Mouse (Mus musculus): ENCODE results near the gene Vmn2r105.

Gene Vmn2r105

DNA sequence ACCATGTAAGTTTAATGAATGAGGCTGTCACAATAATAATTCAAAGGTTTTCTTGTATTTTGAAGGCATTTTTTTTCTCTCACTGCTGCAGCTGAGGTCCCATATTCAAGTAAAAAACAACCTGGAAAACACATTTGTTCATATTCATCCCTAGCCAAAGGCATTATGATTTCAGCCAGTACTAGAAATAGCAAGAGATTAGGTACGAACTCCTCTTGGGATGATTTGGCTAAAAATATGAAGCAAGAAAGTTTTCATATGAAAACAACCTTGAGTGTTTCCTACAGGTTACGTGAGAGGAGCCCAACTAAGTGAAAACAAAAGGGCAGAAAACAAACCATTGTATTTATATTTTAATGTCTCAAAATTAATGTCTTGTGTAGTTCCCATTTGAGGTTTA is at the start of gene Vmn2r105:
Gene Vmn2r105 (minus strand): TSS at position 101 of the 400 bp plus-strand sequence.
- no peak for DNase-seq

DNA sequence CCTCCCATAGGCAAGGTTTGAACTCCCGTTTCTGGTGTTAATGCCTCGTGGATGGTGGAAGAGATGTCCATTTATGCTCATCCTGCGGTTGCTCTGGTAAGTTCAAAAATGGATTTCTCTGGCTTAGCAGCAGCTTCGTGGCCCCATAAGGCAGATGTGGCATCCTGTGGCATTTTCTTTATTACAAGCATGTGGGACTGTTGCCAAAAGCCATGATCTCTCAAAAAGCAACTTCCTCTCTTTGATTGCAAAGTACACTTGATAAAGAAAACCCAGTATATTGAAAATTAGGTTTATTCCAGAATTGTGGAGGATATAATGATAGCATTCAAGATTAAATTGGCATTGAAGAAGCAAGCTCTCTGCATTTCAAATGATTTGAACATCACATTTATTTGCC is 20.7 kb upstream of the Vmn2r105 start:
- no peak for DNase-seq

DNA sequence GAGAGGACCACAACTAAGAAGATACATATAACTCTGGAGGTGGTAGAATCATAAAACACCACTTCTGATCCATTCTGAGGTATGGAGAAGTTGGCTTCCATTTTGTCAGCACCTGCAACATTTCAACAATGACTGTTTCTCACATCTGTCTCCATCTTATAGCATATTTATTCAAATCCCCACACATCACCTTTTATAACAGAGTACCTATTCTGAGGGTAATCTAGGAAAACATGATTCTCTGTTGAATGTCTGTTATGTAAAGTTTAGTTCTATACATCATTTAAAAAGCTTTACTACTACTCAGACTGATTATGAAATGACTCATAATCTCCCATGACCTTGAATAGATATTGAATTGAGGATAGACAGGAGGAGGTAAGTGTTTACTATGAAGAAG is 51.9 kb downstream of the Vmn2r105 start, which contains the start of gene Fpr-rs6:
Gene Fpr-rs6 (minus strand): TSS at position 101 of the 400 bp plus-strand sequence.
- DNase-seq: no peak
